9 mouse cellular contexts compared by ENCODE assay signal in the genomic region with DNA sequence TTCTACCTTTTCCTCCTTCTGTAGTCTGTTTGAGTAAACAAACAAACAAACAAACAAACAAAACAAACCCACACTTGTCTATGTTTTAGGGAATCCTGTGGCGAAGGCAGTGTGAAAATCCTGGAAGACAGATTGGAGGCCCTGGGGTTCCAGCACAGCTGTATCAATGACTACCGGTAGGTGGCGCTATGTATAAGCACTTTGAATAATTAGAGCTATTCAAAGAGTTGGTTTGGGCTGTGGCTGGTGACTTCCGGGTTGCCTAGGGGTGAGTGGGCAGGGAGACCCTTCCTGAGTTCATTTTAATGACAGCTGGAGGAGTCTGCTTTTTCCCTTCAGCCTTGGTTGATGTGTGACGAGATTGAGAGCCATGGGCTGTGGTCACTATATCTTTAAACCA. TPM values are rescaled to one million over a fixed set of nuclear protein-coding genes. Genes with fewer than 3 reads are reported as not detected.
DNase-seq lines count a peak whose midpoint lies in the region; ATAC-seq and TF ChIP-seq lines count a peak whose summit lies in the region.
"Had no signal": no experiment of that assay in that cellular context is flagged by ENCODE, and none has a peak within 500 bp of the region (broad histone marks: within the 10 kb centered on the region; RNA-seq: fewer than 3 reads in every experiment).

No protein-coding gene starts in this region.

- H3K27ac ChIP-seq in heart, postnatal 0 days (ENCODE audit: low read depth) = no peak overlapping the region
- H3K27ac ChIP-seq: midbrain, embryonic 12.5 days had no signal

- H3K4me1 ChIP-seq in heart, postnatal 0 days (ENCODE audit: control insufficient read depth, insufficient read depth) = no peaks in the 10 kb centered on the region
- H3K4me1 ChIP-seq: midbrain, embryonic 12.5 days had no signal

- H3K9me3 ChIP-seq in heart, postnatal 0 days (replicated peaks; ENCODE audit: control insufficient read depth, low read length) = no peaks in the 10 kb centered on the region
- H3K9me3 ChIP-seq: midbrain, embryonic 12.5 days had no signal

- H3K27me3 ChIP-seq in heart, postnatal 0 days (ENCODE audit: control insufficient read depth, insufficient read depth, low read length) = no peaks in the 10 kb centered on the region
- no peaks in the 10 kb centered on the region for H3K27me3 ChIP-seq in Patski
- H3K27me3 ChIP-seq: midbrain, embryonic 12.5 days had no signal

- DNase-seq in heart, postnatal 0 days (ENCODE audit: low spot score) = no peak
- DNase-seq in heart, postnatal 25 days (ENCODE audit: low spot score) = no peak
- DNase-seq in 3T3-L1 (ENCODE audit: low read depth, low spot score) (peak; percentile 82), Patski (ENCODE audit: low read depth, low spot score) (no peak)
- DNase-seq in cerebellum, adult 9-11 months = peak; percentile 29
- peak; percentile 57 to 62 for DNase-seq in kidney, postnatal 4 days

- TF ChIP-seq CTCF in heart, postnatal 0 days (IDR thresholded peaks at IDR 0.05; ENCODE audit: low read depth) = peak; percentile 47
- peak; percentile 86 for TF ChIP-seq CTCF in Patski (IDR thresholded peaks at IDR 0.05)

- in situ Hi-C loops in Patski (cut with MboI; ENCODE audit: low pct_unique_long_range_greater_than_20kb) = no loop called here

- whole genome bisulfite sequencing in heart, postnatal 0 days = 46% methylated on average over 5 of the region's 5 CpGs

- H3K4me3 ChIP-seq in heart, postnatal 0 days (ENCODE audit: low read depth, low read length) = no peak overlapping the region
- H3K4me3 ChIP-seq: midbrain, embryonic 12.5 days had no signal

- no peak overlapping the region for H3K9ac ChIP-seq in heart, postnatal 0 days (replicated peaks; ENCODE audit: low read depth, low read length)
- H3K9ac ChIP-seq: midbrain, embryonic 12.5 days had no signal

- POLR2A ChIA-PET in Patski (lab: Charles Lee) = interaction anchor here (1.0 to 3.0 kb wide), 3 partner anchors 10 to 82 kb away, joined by 3 to 21 read pairs (median 3); no protein-coding TSS in a partner anchor

- intact Hi-C loops in heart, postnatal 25 days (cut with DNase I) = loop anchor here (5.0 kb wide), 1 partner anchor 165 kb away; no protein-coding TSS in a partner anchor

- no peak for TF ChIP-seq EP300 in heart, postnatal 0 days (IDR thresholded peaks at IDR 0.05; ENCODE audit: low read depth)

- H3K4me2 ChIP-seq in heart, postnatal 0 days (ENCODE audit: low read depth, low read length) = no peak overlapping the region
- H3K4me2 ChIP-seq: midbrain, embryonic 12.5 days had no signal

- no peaks in the 10 kb centered on the region for H3K36me3 ChIP-seq in heart, postnatal 0 days (replicated peaks; ENCODE audit: control insufficient read depth, insufficient read depth, low read length)
- H3K36me3 ChIP-seq: midbrain, embryonic 12.5 days had no signal

- CTCF ChIA-PET in Patski (lab: Charles Lee) = interaction anchor here (0.6 to 3.7 kb wide), 18 partner anchors 10 to 153 kb away, joined by 3 to 53 read pairs (median 4); a partner anchor contains a TSS

- ATAC-seq in heart, postnatal 0 days (ENCODE audit: insufficient read depth, low read depth) = no peak
- ATAC-seq in Patski = peak; percentile 67
- ATAC-seq in monocyte, adult 5-6 weeks (replicated peaks; ENCODE audit: insufficient number of reproducible peaks, low FRiP score, low TSS enrichment, poor library complexity, severe bottlenecking) = peak; percentile 53; the same call in 1 of the 2 replicates
- no peak; the same call in 1 of the 2 replicates for ATAC-seq in erythroblast, adult 5-6 weeks (replicated peaks; ENCODE audit: low FRiP score, poor library complexity, severe bottlenecking)

RNA-seq across cellular contexts. Expression of a gene that starts 15.9 kb away (rescaled TPM):
- 48.9 and 56.0 TPM in 2 replicates for total RNA-seq in heart, postnatal 0 days (2014; rRNA removed; ENCODE audit: low replicate concordance)
- polyA plus RNA-seq in heart, postnatal 0 days (2015; fragmentation: Nextera tagmentation; extraction: Ambion mirVana) = 40.3 and 41.9 TPM in 2 replicates
- total RNA-seq in heart, postnatal 25 days (2021) = 10 to 100 TPM; 30.4 to 32.2 TPM
- 91.7 TPM for polyA plus RNA-seq in Patski (2021)
- 126 to 151 TPM (median 147 TPM) in 3 replicates for total RNA-seq in monocyte, adult 5-6 weeks (2017)
- total RNA-seq in erythroblast, adult 5-6 weeks (2015; ENCODE audit: low replicate concordance) = 20.1 and 25.2 TPM in 2 replicates
- 20.9 and 21.9 TPM in 2 replicates for total RNA-seq in erythroblast, adult 5-6 weeks (2017; ENCODE audit: low replicate concordance)

RNA-seq across cellular contexts. Expression of a gene that starts 18.7 kb away (rescaled TPM):
- total RNA-seq in heart, postnatal 0 days (2014; rRNA removed; ENCODE audit: low replicate concordance) = 0.15 and 0.70 TPM in 2 replicates
- polyA plus RNA-seq in heart, postnatal 0 days (2015; fragmentation: Nextera tagmentation; extraction: Ambion mirVana) = 0.70 and 1.2 TPM in 2 replicates
- 1 to 10 TPM; 1.8 to 2.6 TPM for total RNA-seq in heart, postnatal 25 days (2021)
- 864 TPM for polyA plus RNA-seq in Patski (2021)
- total RNA-seq in monocyte, adult 5-6 weeks (2017) = 3.8 to 8.0 TPM (median 3.8 TPM) in 3 replicates
- 0.96 and 8.4 TPM in 2 replicates for total RNA-seq in erythroblast, adult 5-6 weeks (2015; ENCODE audit: low replicate concordance)
- total RNA-seq in erythroblast, adult 5-6 weeks (2017; ENCODE audit: low replicate concordance) = 4.9 and 5.4 TPM in 2 replicates

RNA-seq across cellular contexts. Expression of a gene that starts 31.0 kb away (rescaled TPM):
- total RNA-seq in heart, postnatal 0 days (2014; rRNA removed; ENCODE audit: low replicate concordance) = 17.2 and 19.6 TPM in 2 replicates
- polyA plus RNA-seq in heart, postnatal 0 days (2015; fragmentation: Nextera tagmentation; extraction: Ambion mirVana) = 12.9 and 13.1 TPM in 2 replicates
- total RNA-seq in heart, postnatal 25 days (2021) = 1 to 10 TPM; 7.9 to 8.5 TPM
- 1.6 TPM for polyA plus RNA-seq in Patski (2021)
- total RNA-seq in monocyte, adult 5-6 weeks (2017) = 13.9 to 18.1 TPM (median 14.7 TPM) in 3 replicates
- total RNA-seq in erythroblast, adult 5-6 weeks (2015; ENCODE audit: low replicate concordance) = 2.5 and 6.5 TPM in 2 replicates
- total RNA-seq in erythroblast, adult 5-6 weeks (2017; ENCODE audit: low replicate concordance) = 1.7 and 3.2 TPM in 2 replicates

Comparison
In these comparisons a context has a peak if more than half of its experiments do, and no peak if none do; other contexts are left out.
1. ATAC-seq: peak in Patski (single experiment) and monocyte, adult 5-6 weeks (single experiment); none in heart, postnatal 0 days (single experiment) and erythroblast, adult 5-6 weeks (single experiment).
2. DNase-seq: peak in 3T3-L1 (single experiment), cerebellum, adult 9-11 months (single experiment) and kidney, postnatal 4 days (2 of 2); none in heart, postnatal 0 days (single experiment), heart, postnatal 25 days (single experiment) and Patski (single experiment).